Mouse (Mus musculus) MEL (cell line): Measurements from ENCODE around the gene Trib3.

Experiments used
- CHD2 ChIP-seq: IDR thresholded peaks from 2 replicates; pipeline ENCODE4 v1.6.1; 2011; ENCODE audit warnings: low read length, improper control_type of control experiment
- CTCF ChIP-seq, 3 experiments: IDR thresholded peaks in 2 of 3; conservative IDR thresholded peaks in 1 of 3; 2 replicates each; pipeline ENCODE4 v1.5.1; 2011 to 2012; ENCODE audit warnings: low read length in 3 of 3, low read depth in 2 of 3, mild to moderate bottlenecking in 2 of 3, improper control_type of control experiment in 1 of 3, inconsistent platforms in 1 of 3, mixed read lengths in 1 of 3, moderate library complexity in 1 of 3; ENCODE audit not compliant: control insufficient read depth in 1 of 3, insufficient read depth in 1 of 3, poor library complexity in 1 of 3, severe bottlenecking in 1 of 3
- EP300 ChIP-seq, 2 experiments: IDR thresholded peaks; 2 replicates each; pipeline ENCODE4 v1.6.1; 2011; ENCODE audit warnings: improper control_type of control experiment in 2 of 2, low read length in 2 of 2, low read depth in 1 of 2, mild to moderate bottlenecking in 1 of 2
- HCFC1 ChIP-seq: IDR thresholded peaks from 2 replicates; pipeline ENCODE4 v1.6.1; 2012; ENCODE audit warnings: low read depth, mild to moderate bottlenecking, inconsistent platforms, low read length, improper control_type of control experiment, moderate library complexity
- MAFK ChIP-seq: IDR thresholded peaks from 2 replicates; pipeline ENCODE4 v1.6.1; 2011; ENCODE audit warnings: low read depth, mild to moderate bottlenecking, low read length, improper control_type of control experiment, borderline replicate concordance
- MYC ChIP-seq: IDR thresholded peaks from 2 replicates; pipeline ENCODE4 v1.6.1; 2011; ENCODE audit warnings: low read depth, mild to moderate bottlenecking, low read length, improper control_type of control experiment, moderate library complexity
- NELFE ChIP-seq: IDR thresholded peaks from 2 replicates; pipeline ENCODE4 v1.6.1; 2011; ENCODE audit warnings: low read depth, low read length, improper control_type of control experiment
- NRF1 ChIP-seq: IDR thresholded peaks from 2 replicates; pipeline ENCODE4 v1.6.1; 2014; ENCODE audit warnings: low read depth, mild to moderate bottlenecking, inconsistent platforms, low read length, improper control_type of control experiment, moderate library complexity; ENCODE audit not compliant: poor library complexity, insufficient read depth, severe bottlenecking
- POLR2A ChIP-seq, 2 experiments: IDR thresholded peaks; 2 replicates each; pipeline ENCODE4 v1.6.1; 2011 to 2012; ENCODE audit warnings: low read length in 2 of 2, mild to moderate bottlenecking in 2 of 2, control low read depth in 1 of 2, improper control_type of control experiment in 1 of 2, low read depth in 1 of 2, moderate library complexity in 1 of 2; ENCODE audit not compliant: control insufficient read depth in 1 of 2, insufficient read depth in 1 of 2, poor library complexity in 1 of 2
- POLR2AphosphoS5 ChIP-seq: IDR thresholded peaks from 2 replicates; pipeline ENCODE4 v1.6.1; 2012; ENCODE audit warnings: low read depth, borderline replicate concordance, mild to moderate bottlenecking, inconsistent platforms, low read length, moderate library complexity, mixed read lengths
- RAD21 ChIP-seq: IDR thresholded peaks from 2 replicates; pipeline ENCODE4 v1.6.1; 2011; ENCODE audit warnings: mild to moderate bottlenecking, low read depth, low read length, improper control_type of control experiment
- USF1 ChIP-seq: IDR thresholded peaks from 2 replicates; pipeline ENCODE4 v1.6.1; 2014; ENCODE audit warnings: low read depth, mild to moderate bottlenecking, inconsistent platforms, low read length, improper control_type of control experiment, moderate library complexity
- ZMIZ1 ChIP-seq: IDR thresholded peaks from 2 replicates; pipeline ENCODE4 v1.6.1; 2012; ENCODE audit warnings: low read depth, mild to moderate bottlenecking, inconsistent platforms, low read length, improper control_type of control experiment, moderate library complexity

DNA sequence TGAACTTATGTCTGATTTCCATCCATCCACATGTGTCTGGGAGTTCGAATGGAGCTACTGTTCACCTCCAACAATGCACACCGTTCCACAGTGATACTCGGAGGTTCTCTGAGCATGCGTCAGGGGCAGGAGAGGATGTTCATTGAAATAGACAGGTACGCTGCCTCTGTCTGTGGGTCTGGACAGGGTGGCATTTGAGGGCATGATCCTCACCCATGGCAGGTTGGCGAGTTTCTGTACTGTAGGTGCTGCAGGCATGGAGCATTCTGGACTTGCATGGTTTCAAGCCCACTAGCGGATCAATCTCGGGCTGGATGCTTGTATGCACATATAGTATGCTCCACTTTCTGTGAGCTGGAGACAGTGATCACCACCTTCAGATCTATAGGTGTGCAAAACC lies 17.4 kb upstream of the Trib3 start:
- no peak for TF ChIP-seq NELFE
- no peak for TF ChIP-seq CTCF (IDR thresholded peaks at IDR 0.05 in 2 of 3, conservative IDR thresholded peaks at IDR 0.05 in 1 of 3; ENCODE audit: control insufficient read depth in 1 of 3, insufficient read depth in 1 of 3, low read depth in 2 of 3, low read length in 3 of 3, poor library complexity in 1 of 3, severe bottlenecking in 1 of 3)
- TF ChIP-seq HCFC1, result no peak
- no peak for TF ChIP-seq POLR2A (IDR thresholded peaks at IDR 0.05; ENCODE audit: control insufficient read depth in 1 of 2, insufficient read depth in 1 of 2, low read depth in 1 of 2, low read length in 2 of 2, poor library complexity in 1 of 2)
- TF ChIP-seq USF1, result no peak
- no peak for TF ChIP-seq NRF1
- no peak for TF ChIP-seq EP300 (IDR thresholded peaks at IDR 0.05; ENCODE audit: low read depth in 1 of 2, low read length in 2 of 2)
- TF ChIP-seq MAFK, result no peak
- no peak for TF ChIP-seq POLR2AphosphoS5
- TF ChIP-seq ZMIZ1, result no peak
- TF ChIP-seq MYC, result no peak
- no peak for TF ChIP-seq CHD2
- TF ChIP-seq RAD21, result no peak
